Mouse (Mus musculus) cerebellum, postnatal 36 days (tissue): ENCODE data around the gene Fam19a2.

ENCODE experiments used
- DNase-seq, 2 experiments: peaks; one replicate each; pipeline ENCODE4 v3.0.0; 2021 to 2022; ENCODE audit warnings: mixed read lengths in 2 of 2

Gene Fam19a2

DNA sequence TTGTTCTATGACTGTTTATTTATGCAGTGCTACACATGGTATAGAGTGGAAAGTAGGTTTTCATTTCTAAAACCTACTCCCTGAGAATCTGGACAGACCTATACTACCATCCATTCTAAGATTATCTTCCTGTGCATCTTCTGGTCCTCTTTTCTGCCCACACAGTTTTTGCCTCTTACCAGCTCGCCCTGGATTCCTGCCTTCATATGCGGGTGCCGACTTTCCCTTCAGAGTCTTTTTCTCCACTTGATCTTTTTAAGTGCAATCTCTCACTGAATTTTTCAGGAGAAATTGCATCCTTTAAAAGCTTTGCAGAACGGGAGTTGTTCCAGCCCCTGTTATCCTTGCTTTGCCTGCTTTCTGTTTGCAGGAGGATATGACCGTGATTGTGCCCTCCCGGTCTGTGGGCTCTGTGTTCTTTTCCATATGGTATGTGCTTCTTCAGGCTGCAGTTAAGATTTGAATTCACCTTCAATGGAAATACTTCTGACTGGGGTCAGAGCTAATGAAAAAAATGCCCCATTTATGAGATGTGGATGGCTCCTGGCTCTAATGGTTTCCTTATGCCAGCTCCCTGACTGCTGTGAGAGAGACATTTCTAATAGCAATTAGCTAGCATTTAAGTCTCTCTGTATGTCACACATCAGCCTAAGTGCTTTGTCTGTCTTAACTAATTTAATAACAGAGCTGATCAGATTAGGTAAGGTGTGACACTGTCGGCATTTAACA, 308.7 kb downstream of the Fam19a2 start:
- DNase-seq = no peak

DNA sequence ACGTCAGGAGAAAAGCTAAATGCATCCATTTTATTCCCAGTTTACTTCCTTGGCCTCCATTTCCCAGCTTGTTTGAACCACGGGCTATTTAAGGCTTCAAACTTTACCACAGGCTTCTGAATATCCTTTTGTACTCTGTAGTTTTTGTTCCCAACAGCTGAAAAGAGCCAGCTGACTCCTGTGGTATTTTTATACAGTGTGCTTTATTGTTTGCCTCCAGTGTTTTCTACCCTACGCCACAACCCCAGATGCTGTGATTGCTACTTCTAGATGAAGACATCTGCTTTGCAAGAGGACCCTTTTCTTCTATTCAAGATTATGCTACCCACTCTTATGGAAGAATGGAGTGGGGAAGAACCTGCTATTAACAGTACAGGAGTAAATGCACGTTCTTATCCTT, 314.0 kb downstream of the Fam19a2 start:
- no peak for DNase-seq

DNA sequence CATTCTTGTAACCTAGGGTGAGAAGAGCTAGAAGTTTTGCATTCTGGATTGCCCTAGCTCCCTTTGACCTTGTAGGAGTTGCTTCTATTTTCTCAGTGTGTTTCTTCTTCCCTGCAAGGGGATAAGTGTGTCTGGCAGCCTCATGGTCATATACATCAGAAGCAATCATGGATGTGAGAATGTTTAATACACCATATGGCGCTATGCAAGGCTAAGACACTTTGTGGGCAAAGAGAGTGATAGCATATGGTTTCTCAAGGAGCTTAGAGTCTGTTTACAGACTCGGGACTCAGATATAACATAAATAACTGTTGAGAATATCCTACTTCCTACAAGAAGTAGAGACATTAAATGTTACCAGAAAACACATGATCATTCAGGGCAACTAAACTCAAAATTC, 315.2 kb downstream of the Fam19a2 start:
- DNase-seq = no peak

DNA sequence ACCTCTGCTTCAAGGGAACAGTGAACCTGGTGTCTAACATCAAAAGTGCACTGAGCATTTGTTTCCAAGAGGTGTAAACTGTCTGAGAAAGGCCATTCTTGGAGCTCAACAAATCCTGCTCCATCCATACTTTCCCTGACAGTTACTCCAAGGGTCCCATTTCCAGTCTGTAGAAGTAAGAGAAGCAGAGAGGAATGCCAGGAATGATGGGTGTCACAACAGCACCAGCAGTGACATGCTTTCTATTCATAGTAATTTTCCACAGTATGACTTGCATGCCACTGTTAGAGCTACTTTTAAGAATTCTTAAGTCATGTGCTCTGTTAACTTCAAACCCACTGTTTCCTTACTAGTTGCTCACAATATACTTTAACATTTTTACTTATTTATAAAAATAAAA, 331.2 kb downstream of the Fam19a2 start:
- DNase-seq = no peak

DNA sequence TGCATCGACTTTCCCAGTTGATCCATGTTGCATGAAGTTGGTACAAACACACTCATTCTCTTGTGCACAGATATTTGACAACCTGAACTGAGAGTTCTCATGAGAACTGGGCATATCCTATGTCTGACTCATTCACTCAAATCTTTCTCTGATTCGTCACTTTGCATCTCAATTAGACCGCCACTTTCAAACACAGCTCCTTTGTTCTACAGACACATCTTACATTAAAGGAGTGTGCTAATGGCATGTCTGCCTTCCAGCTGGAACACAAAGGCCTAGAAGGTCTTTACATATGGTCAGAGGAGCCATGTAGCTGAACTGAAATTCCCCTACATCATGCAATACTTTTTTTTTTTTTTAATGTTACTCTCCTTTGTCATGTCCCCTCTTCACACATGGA, 333.3 kb downstream of the Fam19a2 start:
- no peak for DNase-seq

DNA sequence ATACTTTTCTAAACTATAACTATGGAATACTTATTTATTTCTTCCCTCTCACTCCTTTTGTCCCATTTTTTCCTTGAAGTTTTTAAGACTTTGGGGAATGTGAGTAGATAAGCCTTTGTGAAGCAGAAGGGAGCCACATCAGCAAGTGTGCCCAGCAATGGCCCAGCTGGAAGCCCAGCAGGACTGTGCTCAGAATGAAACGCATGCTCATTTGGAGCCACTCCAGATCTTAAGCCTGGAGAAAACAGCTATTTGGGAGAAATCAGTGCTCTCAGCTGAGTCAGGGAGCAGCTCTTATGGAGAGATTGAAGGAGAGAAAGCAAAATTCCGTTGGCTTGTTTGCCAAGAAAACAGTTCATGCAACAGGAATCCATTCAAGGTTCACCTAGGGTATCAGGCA, 341.9 kb downstream of the Fam19a2 start:
- no peak for DNase-seq

DNA sequence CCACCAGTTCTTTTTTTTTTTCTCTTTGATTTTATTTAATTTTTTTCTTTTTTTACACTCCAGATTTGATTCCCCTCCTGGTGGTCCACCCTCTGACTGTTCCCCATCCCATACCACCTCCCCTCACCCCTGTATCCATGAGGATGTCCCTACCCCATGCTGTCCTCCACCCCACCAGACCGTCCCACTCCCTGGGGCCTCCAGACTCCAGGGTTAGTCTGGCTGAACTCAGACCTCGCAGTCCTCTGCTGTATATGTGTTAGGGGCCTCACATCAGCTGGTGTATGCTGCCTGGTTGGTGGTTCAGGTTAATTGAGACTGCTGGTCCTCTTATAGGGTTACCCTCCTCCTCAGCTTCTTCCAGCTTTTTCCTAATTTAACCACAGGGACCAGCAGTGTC, 362.9 kb downstream of the Fam19a2 start:
- DNase-seq = no peak

DNA sequence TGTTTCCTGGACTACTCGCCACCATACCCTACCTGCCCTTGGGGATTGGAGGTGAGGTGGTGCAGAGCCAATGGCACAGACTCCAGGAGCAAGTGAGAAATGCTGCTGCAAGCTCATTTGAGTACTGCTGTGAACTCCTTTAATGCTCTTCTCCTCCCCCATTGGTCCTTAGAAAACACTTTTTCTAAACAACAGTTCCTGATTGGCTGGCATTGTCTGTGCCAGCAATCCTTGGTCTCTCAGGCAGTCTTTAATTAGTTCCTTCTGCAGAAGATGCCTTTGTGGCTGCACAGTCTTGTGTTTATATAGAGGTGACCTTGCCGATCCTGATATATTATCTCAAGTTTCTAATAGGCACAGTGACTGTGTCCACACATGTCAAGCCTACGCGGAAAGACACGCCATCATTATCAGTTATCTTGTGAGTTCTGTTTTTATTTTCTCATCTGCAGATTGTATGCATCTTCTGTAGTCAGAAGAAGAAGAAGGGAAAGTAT, 365.5 kb downstream of the Fam19a2 start:
- DNase-seq = no peak

DNA sequence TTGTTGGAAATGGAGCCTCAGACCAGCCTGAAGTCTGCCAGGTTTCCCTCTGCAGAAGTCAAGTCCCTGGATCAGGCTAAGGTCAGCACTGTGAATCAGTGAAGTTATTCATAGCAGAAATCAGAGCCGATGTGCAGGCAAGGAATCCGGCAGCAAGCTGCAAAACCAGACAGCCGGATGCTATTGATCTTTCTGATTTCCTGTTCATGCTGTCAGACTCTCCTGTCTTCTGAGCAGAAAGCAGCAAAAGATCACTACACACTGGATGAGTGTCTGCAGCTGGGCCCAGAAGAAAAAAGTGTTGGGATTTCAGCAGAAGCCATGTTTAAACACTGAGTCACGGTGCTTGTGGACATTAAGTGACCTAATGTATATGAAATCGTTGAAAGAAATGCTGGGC, 368.2 kb downstream of the Fam19a2 start:
- no peak for DNase-seq

DNA sequence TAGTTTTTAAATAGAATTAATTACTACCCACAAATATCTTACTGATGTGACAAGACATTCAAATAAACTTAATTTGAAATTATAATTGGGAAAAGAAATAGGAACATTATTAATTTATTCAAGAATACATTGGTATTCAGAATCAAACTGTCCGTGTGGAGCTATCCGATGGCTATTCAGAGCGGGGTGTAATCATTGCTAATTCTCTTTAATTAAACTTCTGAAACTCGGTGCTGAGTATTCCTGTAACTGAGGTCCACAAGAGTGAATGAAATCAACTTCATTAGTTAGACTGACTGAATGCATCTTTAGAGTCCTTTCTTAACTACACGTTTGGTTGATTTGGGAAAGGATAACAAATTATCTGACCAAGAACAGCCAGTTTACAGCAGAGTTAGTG, 372.9 kb downstream of the Fam19a2 start:
- DNase-seq = no peak

DNA sequence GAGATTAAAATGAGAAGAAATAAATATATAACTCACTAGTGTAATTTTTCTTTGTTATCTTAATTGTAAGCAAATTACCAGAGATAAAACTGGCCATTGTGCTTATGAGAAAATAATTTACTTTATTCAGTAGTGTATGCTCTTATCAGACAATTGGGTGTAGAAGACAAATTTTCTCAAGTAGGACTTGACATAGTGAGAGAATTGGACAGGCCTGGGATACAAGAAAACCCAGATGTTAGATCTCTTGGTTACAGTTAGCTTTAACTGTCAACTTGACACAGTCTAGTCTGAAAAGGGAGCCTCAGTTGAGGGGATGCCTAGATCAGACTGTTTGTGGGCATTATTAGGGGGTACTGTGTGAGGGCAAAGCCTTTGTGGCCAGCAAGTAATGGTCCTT, 373.7 kb downstream of the Fam19a2 start:
- no peak for DNase-seq

DNA sequence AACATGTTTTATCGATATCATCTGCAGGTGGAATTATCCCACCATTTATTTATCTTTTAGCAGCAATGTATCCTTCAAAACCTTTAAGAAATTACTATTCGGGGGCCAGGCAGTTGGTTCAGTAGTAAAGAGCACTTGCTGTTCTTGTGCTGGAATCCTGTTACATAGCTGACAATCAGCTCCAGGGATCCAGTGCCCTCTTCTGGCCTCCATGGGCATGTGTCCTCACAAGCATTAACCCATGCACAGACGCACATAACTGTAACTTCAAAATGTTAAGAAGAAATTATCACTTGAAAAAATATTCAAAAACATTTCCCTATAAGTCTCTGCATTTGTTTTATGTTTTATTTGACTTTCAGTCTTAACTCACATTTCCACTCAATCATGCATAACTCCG, 381.8 kb downstream of the Fam19a2 start:
- DNase-seq = no peak

DNA sequence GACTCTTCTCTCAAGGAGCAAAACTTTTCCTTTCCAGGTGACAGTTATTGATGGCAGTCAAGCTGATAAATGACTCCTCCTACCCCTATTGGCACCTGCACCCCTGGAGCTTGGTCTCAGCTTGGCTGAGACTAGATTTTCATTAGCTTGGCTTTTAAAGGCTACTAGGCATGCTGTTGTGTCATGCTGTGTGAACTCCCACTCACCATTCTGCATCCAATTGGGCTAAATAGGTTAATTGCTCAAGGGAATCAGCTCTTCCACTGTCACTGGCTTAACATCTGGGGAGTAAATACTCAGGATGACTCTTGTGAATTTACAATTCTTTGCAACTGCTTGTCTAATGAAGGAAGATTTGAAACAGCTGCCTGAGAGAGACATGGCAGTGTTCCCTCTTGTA, 407.4 kb downstream of the Fam19a2 start:
- no peak for DNase-seq

DNA sequence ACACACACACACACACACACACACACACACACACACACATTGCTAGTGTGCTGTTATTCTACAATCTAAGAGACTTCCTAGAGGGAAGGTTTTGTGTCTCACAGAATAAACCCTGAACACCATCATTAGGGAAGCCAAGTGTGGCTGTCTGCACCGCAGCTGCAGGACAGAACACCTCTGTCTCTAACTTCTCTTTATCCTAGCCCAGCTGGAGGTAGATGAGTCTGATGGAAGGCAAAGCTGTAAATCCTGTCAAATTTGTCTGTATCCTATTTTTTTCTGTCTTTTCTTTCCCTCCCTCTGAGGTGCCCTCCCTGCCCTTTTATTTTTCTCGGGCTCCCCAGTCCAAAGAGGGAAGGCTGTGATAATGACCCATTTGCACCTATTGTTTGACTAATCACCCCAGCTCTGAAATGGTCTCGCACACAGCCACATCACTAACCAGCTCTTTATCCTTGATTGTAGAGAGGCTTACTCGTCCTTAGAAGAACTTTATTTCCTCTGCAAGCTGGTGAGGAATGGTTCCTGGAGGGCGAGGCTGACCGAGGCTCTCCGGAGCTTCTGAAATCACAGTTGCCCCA, 414.6 kb downstream of the Fam19a2 start:
- no peak for DNase-seq

DNA sequence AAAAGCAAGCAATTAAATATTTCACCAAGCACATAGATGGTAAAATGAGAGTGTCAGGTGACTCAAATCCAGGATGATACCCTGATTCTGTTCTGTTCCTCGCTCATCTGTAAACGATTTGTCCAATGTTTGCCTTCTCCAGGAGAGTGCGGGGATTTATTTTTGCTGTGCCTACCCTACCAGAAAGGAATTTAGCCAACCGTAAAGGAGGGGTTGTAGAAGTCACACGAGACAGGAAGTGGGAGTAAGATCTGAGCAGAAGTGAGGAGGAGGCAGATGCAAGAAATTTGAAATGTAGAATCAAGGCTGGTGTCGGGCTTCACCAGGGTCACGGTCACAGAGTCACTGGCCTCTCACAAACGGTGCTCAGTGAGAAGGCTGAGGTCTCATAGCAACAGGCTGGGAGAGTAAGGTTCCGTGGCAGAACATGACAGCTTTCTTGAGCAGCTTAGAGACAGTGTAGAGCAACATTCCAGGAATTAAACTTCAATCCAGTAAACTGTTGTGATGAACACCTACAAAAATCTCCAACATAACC, 419.0 kb downstream of the Fam19a2 start:
- no peak for DNase-seq

DNA sequence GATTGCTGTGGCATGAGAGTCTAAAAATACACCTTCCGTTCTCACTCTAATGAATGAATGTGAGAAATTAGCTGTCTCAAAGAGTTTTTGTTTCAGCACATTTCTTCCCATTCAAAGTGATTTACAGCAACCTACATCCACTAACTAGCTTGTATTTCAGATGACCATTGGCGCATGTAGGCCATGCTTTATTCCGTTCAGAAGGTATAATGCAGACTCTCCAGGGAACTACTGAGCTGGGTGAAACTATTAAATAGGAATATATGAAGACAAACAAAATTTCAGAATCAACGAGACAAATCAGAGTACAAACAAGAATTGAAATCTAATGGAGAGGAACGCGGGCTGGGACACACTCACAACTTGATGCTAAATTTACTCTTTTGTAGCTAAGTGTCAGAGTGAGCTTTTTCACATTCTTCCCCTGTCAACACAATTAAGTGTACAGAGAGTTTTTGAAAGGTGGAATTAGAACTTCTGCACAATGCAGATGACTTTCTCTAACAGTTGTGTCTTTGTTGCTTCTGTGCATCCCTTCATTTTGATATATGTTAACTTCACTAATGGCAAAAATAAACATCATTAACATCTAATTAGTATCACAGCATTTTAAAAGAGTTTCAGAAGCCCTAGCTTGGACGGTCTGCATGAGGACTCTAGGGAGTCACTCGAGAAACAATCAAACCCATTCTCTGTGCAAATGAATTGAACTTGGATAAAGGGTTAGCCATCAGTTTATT, 428.6 kb downstream of the Fam19a2 start:
- no peak for DNase-seq

DNA sequence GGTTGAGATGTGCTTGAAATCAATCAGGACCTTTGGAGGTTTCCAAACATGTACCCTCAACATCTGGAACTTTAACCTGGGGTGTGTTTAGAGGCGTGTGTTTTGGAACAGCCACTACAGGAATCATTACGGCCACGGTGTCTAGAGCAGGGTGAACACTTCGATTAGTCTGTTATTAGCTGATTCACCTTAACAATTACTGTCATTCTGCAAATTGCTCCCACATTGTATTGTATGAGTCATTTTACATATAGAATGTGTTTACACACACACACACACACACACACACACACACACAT, 429.1 kb downstream of the Fam19a2 start:
- DNase-seq = no peak

DNA sequence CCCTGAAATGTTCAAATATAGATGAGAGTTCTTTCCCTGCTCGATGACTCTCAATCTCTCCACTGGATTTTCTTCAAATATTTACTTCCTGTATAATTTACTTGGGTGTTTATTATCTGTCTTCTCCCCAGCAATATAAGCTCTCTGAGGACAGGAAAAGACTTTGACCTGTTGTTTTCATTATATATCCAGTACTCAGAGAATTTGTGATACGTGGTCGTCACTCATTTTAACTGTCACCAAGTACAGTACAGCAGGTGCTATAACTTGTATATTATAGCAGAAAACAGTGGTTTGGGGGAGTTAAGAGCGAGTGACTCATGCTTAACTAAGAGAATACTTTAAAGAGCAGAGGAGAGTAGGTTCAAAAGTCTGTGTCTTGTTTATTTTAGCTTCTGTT, 438.8 kb downstream of the Fam19a2 start:
- DNase-seq = no peak

DNA sequence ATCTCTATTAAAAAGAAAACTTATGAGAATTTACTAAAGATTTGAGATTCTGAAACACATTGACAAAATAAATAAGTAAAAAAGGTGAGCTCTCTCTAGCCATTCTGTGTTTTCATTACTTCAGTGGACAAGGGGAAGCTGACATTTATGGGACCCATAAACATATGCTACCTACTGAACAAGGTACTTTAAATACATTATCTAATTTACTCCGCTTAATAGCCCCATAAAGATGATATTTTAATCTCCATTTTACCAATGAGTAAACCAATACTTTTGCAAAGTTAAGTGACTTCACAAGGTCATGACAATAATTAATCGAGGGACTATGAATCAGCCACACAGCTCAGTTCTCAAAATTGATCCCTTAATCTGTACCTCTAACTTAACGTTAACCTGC, 443.2 kb downstream of the Fam19a2 start:
- DNase-seq = no peak

DNA sequence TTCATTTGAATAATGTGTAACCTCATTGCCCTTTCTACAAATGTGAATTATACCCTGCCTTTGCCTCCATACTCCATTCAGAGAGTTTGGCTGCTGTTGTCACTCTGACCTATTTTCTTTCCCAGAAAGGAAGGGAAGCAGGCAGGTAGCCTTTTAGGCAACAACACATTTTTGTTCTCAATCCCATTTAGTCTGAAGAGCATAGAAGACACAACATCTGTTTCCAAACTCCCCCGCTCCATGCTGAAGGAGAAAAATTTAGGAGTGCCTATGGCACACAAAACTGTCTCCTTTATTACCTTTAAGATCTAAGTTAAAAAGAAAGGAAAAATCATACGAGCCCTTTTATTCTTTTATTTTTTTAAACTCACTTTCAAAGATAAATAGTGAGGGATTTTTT, 446.9 kb downstream of the Fam19a2 start:
- DNase-seq = no peak

DNA sequence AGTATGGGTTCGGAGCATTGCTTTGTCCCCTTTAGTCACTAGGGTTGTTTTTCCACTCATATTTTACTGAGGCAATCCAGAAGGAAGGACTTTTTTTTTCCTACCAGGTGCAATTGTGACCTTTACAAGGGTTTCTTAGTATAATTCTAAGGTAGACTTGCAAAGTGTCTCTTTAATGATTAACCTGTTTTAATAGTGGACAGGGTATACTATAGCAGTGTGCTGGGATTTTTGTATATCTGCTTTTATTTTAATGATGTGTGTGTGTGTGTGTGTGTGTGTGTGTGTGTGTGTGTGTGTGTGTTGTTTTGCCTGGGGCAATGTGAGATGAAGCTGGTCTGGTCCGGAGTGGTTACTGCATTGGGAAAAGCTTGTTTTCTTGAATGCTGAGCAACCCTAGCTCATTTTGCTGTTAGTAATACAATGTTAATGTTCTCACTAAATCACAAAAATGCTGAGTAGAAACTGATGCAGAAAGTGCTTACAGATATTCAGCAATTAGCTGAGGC, 458.2 kb downstream of the Fam19a2 start:
- DNase-seq = no peak

DNA sequence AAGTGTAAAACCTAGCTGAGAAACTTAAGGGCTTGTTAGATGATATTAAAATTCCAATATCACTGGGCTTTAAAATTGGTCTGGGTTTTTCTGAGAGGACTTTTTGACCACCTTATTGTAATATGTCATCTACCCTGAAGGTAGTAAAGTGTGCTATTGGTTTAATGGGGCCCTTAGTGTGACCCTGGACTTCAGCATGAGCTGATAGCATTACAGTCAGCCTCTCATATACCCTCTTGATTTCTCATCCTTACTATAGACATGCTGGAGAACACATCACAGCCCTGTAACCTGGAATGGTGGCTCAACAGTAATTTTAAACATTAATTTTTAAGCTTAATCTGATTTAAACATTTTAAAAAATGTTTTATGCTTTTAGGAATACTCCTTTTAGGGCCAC, 459.8 kb downstream of the Fam19a2 start:
- no peak for DNase-seq

DNA sequence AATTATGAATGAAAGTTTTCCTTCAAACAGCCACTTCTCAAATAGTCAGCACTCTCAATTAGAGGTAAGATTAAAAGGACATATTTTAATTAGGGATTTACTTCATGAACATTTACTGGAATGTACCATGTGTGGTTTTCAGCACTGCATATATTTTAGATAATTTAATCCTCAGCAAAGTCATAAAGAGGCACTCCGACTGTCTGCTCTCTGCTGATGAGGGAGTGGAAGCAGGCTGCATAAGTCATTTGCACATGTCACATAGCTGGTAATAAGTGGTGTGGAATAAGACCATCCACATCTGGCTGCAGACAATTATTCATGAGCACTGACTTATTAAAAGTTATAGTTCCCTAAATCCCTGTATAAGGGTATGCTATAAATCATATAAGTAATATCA, 484.5 kb downstream of the Fam19a2 start:
- no peak for DNase-seq
